Mouse (Mus musculus) midbrain, postnatal 0 days (tissue): ENCODE data around the gene Rnasek. TPM values are rescaled to one million over a fixed set of nuclear protein-coding genes. Genes with fewer than 3 reads are reported as not detected.

Source experiments
- ATAC-seq: fragments of 200-750 bp; cut with Nextera tagmentation; 2 replicates; pipeline ENCODE4 v1.8.0; 2017; ENCODE audit warnings: moderate number of reproducible peaks, mild to moderate bottlenecking, moderate TSS enrichment, moderate library complexity; ENCODE audit not compliant: low FRiP score
- DNase-seq: peaks from one replicate; pipeline ENCODE4 v3.0.0-alpha.2; 2015; ENCODE audit warnings: low spot score
- H3K27ac ChIP-seq: fragments of 300-500 bp; sonication (generic); 2 replicates; pipeline ENCODE4 v1.5.1; 2014; ENCODE audit warnings: low read depth, mild to moderate bottlenecking, low read length, mixed read lengths
- H3K27me3 ChIP-seq: fragments of 300-500 bp; sonication (generic); 2 replicates; pipeline ENCODE4 v1.6.1; 2014; ENCODE audit warnings: low read length, control low read depth, mixed read lengths; ENCODE audit not compliant: insufficient read depth
- H3K36me3 ChIP-seq: fragments of 300-500 bp; sonication (generic); 2 replicates; pipeline ENCODE4 v1.6.1; 2014; ENCODE audit warnings: low read length, control low read depth, mixed read lengths; ENCODE audit not compliant: insufficient read depth
- H3K4me1 ChIP-seq: fragments of 300-500 bp; sonication (generic); 2 replicates; pipeline ENCODE4 v1.6.1; 2014; ENCODE audit warnings: mild to moderate bottlenecking, control low read depth, antibody characterized with exemption, low read length, mixed read lengths; ENCODE audit not compliant: insufficient read depth
- H3K4me2 ChIP-seq: fragments of 300-500 bp; sonication (generic); 2 replicates; pipeline ENCODE4 v1.6.1; 2014; ENCODE audit warnings: low read depth, mild to moderate bottlenecking, low read length, mixed read lengths; ENCODE audit not compliant: poor library complexity, severe bottlenecking
- H3K4me3 ChIP-seq: fragments of 300-500 bp; sonication (generic); 2 replicates; pipeline ENCODE4 v1.5.1; 2014; ENCODE audit warnings: low read depth, mild to moderate bottlenecking, low read length, moderate library complexity
- H3K9ac ChIP-seq: fragments of 300-500 bp; sonication (generic); replicated peaks from 2 replicates; pipeline ENCODE4 v1.6.1; 2014; ENCODE audit warnings: mild to moderate bottlenecking, low read length, moderate library complexity, mixed read lengths; ENCODE audit not compliant: poor library complexity, severe bottlenecking
- H3K9me3 ChIP-seq: fragments of 300-500 bp; sonication (generic); 2 replicates; pipeline ENCODE4 v1.6.1; 2016; ENCODE audit warnings: low read length, control low read depth
- CTCF ChIP-seq: IDR thresholded peaks from 2 replicates; pipeline ENCODE4 v1.5.1; 2016; ENCODE audit warnings: antibody characterized with exemption, mild to moderate bottlenecking
- WGBS: fragments of 180-500 bp; shearing (Covaris S2); extraction: QIAGEN DNeasy Blood & Tissue Kit; methylation state at CpG from one replicate; pipeline ENCODE4 v1.1.7; 2014; 5-methylcytosine and 5-hydroxymethylcytosine counted together
- polyA plus RNA-seq: library from polyadenylated mRNA; unstranded; fragments of >200 nt; fragmentation: Nextera tagmentation; extraction: Ambion mirVana; gene quantifications from 2 replicates; pipeline ENCODE4 v1.2.1, GENCODE M21; 2015
- total RNA-seq: library from RNA; depleted of rRNA; stranded (reverse); fragments of >200 nt; gene quantifications from 2 replicates; pipeline ENCODE4 v1.2.3, GENCODE M21; 2014

Rnasek gene
- total and polyA plus RNA-seq, 2 experiments from 2014 or later, result 81.2 to 588 TPM

DNA sequence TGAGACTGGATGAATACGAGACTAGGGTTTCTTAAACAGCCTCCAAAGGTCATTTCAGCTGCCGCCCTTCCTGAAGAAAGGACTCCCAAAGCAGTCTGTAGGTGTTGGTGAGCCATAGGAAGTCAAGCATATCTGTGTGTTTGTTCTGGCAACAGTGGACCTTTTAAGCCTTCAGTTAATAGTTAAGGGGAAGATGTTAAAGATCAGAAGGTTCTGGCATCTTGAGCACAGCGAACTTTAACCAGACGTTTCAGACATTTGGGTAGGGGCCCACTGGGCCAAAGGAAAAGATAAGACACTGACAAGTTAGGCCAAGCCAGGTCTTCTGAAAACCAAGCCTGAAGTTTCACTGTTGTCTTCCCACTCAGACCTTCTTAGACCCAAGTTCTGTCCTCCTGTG, 21.6 kb downstream of the Rnasek start:
- no peak overlapping the region for H3K4me3 ChIP-seq
- no peak for TF ChIP-seq CTCF
- H3K4me1 ChIP-seq, result peaks cover 21% of the 10 kb centered on the region
- H3K27me3 ChIP-seq, result peaks cover 10% of the 10 kb centered on the region; the same call in 1 of the 2 replicates
- H3K27ac ChIP-seq, result no peak overlapping the region
- DNase-seq (no peak), ATAC-seq (no peak)
- no peak overlapping the region for H3K9ac ChIP-seq
- no peak overlapping the region for H3K4me2 ChIP-seq
- H3K36me3 ChIP-seq, result 0 out of 2 replicates have a peak, but pooled peaks cover 8% of the 10 kb centered on the region
- no peaks in the 10 kb centered on the region for H3K9me3 ChIP-seq
- WGBS, result 94% methylated on average over 4 of the region's 4 CpGs

DNA sequence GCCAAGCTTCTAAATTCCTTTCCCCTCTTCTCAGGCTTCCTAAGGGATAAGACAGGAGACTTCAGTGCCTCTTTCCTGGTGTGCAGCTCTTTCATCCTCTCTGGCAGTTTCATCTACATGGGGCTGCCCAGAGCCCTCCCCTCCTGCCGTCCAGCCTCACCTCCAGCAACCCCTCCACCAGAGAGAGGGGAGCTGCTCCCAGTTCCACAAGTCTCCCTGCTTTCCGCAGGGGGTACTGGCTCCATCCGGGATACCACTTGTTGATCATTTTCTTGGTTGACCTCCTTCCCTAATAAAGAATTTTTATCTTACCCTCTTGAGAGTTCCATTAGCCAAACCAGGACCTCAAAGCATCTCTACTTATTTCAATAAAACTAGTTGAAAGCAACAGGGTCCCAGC, 23.5 kb downstream of the Rnasek start:
- 55% methylated on average over 3 of the region's 3 CpGs for WGBS
- H3K27ac ChIP-seq, result no peak overlapping the region
- H3K4me3 ChIP-seq, result no peak overlapping the region
- H3K9ac ChIP-seq, result no peak overlapping the region
- DNase-seq (no peak), ATAC-seq (no peak)
- no peak overlapping the region for H3K4me2 ChIP-seq
- H3K27me3 ChIP-seq, result peaks cover 10% of the 10 kb centered on the region; the same call in 1 of the 2 replicates
- H3K36me3 ChIP-seq, result 0 out of 2 replicates have a peak, but pooled peaks cover 8% of the 10 kb centered on the region
- peaks cover 21% of the 10 kb centered on the region for H3K4me1 ChIP-seq
- TF ChIP-seq CTCF, result no peak
- H3K9me3 ChIP-seq, result no peaks in the 10 kb centered on the region

DNA sequence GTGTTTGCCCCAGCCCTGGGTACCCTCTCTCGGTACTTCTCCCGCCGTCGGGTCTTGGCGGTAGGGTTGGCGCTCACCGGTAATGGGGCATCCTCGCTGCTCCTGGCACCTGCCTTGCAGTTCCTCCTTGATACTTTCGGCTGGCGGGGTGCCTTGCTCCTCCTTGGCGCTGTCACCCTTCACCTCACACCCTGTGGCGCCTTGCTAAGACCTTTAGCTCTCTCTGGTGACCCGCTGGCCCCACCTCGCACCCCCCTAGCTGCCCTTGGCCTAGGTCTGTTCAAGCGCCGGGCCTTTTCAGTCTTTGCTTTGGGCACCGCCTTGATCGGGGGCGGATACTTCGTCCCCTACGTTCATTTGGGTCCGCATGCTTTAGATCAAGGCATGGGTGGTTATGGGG, 24.3 kb downstream of the Rnasek start:
- peaks cover 10% of the 10 kb centered on the region; the same call in 1 of the 2 replicates for H3K27me3 ChIP-seq
- no peaks in the 10 kb centered on the region for H3K9me3 ChIP-seq
- peak overlapping the region; percentile 87; the same call in 1 of the 2 replicates for H3K4me2 ChIP-seq
- DNase-seq, result no peak
- 0 out of 2 replicates have a peak overlapping the region, but pooled peaks have one; percentile 2 for H3K4me3 ChIP-seq
- ATAC-seq, result no peak
- 16% methylated on average over 22 of the region's 22 CpGs for WGBS
- peaks cover 21% of the 10 kb centered on the region for H3K4me1 ChIP-seq
- no peak overlapping the region for H3K27ac ChIP-seq
- H3K9ac ChIP-seq, result 0 out of 2 replicates have a peak overlapping the region, but pooled peaks have one; percentile 5
- 0 out of 2 replicates have a peak, but pooled peaks cover 8% of the 10 kb centered on the region for H3K36me3 ChIP-seq
- TF ChIP-seq CTCF, result no peak

DNA sequence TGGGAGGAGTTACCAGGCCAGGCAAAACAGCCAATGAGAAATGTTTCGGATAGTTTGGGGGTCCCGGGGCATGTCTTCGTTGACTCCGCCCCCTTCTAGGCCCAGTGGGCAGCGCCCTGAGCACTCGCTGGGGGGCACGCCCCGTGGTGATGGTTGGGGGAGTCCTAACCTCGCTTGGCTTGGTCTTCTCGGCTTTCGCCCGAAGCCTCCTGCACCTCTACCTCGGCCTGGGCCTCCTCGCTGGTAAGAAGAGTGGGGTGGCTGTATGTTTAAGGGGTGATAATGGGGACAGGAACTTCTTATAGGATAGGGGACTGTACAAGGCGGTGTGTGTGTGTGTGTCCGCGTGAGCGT, 24.8 kb downstream of the Rnasek start:
- ATAC-seq, result no peak
- Histone ChIP-seq H3K4me2 (peak overlapping the region; percentile 87), H3K27me3 (peaks cover 10% of the 10 kb centered on the region; the same call in 1 of the 2 replicates), H3K9ac (no peak overlapping the region), H3K4me3 (peak overlapping the region; percentile 43; the same call in 1 of the 2 replicates), H3K36me3 (0 out of 2 replicates have a peak, but pooled peaks cover 8% of the 10 kb centered on the region), H3K4me1 (peaks cover 21% of the 10 kb centered on the region), H3K9me3 (no peaks in the 10 kb centered on the region), H3K27ac (no peak overlapping the region)
- WGBS, result 8% methylated on average over 18 of the region's 18 CpGs
- TF ChIP-seq CTCF, result no peak
- DNase-seq, result no peak

DNA sequence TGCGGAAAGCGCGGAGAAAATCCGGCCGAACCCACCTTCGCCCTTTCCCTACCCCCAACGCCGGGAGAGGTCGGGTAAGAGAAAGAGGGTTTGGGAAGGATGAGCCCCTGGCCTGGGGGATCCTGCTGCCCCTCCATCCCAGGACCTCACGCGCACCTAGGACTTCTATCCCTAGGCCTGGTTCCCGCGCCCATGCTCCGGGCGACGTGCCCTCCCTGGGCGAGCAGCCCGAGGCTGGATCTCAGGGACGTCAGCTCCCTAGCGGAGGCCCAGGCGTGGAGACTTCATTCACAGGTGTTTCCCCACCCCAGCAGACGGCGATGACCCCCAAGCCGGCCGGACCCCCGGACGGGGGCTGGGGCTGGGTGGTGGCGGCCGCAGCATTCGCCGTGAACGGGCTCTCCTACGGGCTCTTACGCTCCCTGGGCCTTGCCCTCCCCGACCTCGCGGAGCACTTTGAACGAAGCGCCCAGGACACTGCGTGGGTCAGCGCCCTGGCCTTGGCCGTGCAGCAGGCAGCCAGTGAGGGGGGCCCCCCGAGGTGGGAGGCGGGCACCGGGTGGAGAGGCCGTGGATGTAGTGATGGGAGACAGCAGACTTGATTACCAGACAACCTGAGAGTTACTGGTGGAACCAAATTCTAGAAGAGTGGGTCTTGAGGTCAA, 25.3 kb downstream of the Rnasek start:
- DNase-seq (no peak), ATAC-seq (peak; percentile 41)
- H3K9ac ChIP-seq, result peak overlapping the region; percentile 63
- peaks cover 17% of the 10 kb centered on the region for H3K4me1 ChIP-seq
- H3K27ac ChIP-seq, result no peak overlapping the region
- peak overlapping the region; percentile 43 for H3K4me3 ChIP-seq
- TF ChIP-seq CTCF, result no peak
- under 1% methylated on average over 43 of the region's 46 CpGs for WGBS
- peak overlapping the region; percentile 87 for H3K4me2 ChIP-seq
- 0 out of 2 replicates have a peak, but pooled peaks cover 8% of the 10 kb centered on the region for H3K36me3 ChIP-seq
- H3K9me3 ChIP-seq, result no peaks in the 10 kb centered on the region
- peaks cover 10% of the 10 kb centered on the region; the same call in 1 of the 2 replicates for H3K27me3 ChIP-seq

DNA sequence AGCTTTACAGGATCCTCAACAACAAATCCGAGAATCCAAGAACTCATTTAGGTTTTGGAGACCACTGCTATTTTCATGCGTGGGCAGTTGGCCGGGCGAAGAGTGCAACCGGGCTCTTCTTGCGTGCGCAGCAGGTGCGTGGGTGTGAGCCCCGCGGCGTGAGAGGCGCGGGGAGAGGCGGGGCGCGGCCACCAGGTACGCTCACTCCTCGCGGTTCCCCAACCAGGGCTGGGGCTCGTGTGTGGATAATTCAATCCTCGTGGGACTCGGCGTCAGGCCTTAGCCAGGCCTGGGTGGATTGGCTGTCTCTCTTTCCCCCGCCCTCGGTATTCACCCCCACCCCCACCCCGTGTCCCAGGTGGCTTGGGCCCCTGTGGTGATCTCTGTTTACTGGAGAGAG, 25.9 kb downstream of the Rnasek start:
- DNase-seq (no peak), ATAC-seq (peak; percentile 38)
- H3K27me3 ChIP-seq, result peaks cover 10% of the 10 kb centered on the region; the same call in 1 of the 2 replicates
- H3K9ac ChIP-seq, result peak overlapping the region; percentile 63
- no peak for TF ChIP-seq CTCF
- H3K4me3 ChIP-seq, result peak overlapping the region; percentile 43
- peak overlapping the region; percentile 87 for H3K4me2 ChIP-seq
- H3K9me3 ChIP-seq, result no peaks in the 10 kb centered on the region
- H3K4me1 ChIP-seq, result peaks cover 11% of the 10 kb centered on the region
- H3K36me3 ChIP-seq, result 0 out of 2 replicates have a peak, but pooled peaks cover 8% of the 10 kb centered on the region
- H3K27ac ChIP-seq, result no peak overlapping the region
- WGBS, result 5% methylated on average over 26 of the region's 26 CpGs
